Mouse (Mus musculus) limb, embryonic 12.5 days (tissue): ENCODE measurements around the gene Gna12. TPM values are rescaled to one million over a fixed set of nuclear protein-coding genes. Genes with fewer than 3 reads are reported as not detected.

Source experiments
- ATAC-seq: fragments of 200-750 bp; cut with Nextera tagmentation; 2 replicates; pipeline ENCODE4 v1.8.0; 2017; ENCODE audit warnings: low read depth, moderate TSS enrichment; ENCODE audit not compliant: insufficient number of reproducible peaks, insufficient read depth, low FRiP score, low TSS enrichment
- H3K27ac ChIP-seq: fragments of 300-500 bp; sonication (generic); 2 replicates; pipeline ENCODE4 v1.5.1; 2016; ENCODE audit warnings: mild to moderate bottlenecking, moderate library complexity
- H3K27me3 ChIP-seq: fragments of 300-500 bp; sonication (generic); 2 replicates; pipeline ENCODE4 v1.6.1; 2016; ENCODE audit warnings: mild to moderate bottlenecking, moderate library complexity
- H3K36me3 ChIP-seq: fragments of 300-500 bp; sonication (generic); 2 replicates; pipeline ENCODE4 v1.6.1; 2016; ENCODE audit warnings: mild to moderate bottlenecking, moderate library complexity
- H3K4me1 ChIP-seq: fragments of 300-500 bp; sonication (generic); replicated peaks from 2 replicates; pipeline ENCODE4 v1.6.1; 2016
- H3K4me2 ChIP-seq: fragments of 300-500 bp; sonication (generic); 2 replicates; pipeline ENCODE4 v1.6.1; 2016; ENCODE audit warnings: mild to moderate bottlenecking, moderate library complexity
- H3K4me3 ChIP-seq: fragments of 300-500 bp; sonication (generic); replicated peaks from 2 replicates; pipeline ENCODE4 v1.5.1; 2016; ENCODE audit warnings: mild to moderate bottlenecking
- H3K9ac ChIP-seq: fragments of 300-500 bp; sonication (generic); replicated peaks from 2 replicates; pipeline ENCODE4 v1.6.1; 2016; ENCODE audit warnings: mild to moderate bottlenecking, moderate library complexity
- H3K9me3 ChIP-seq: fragments of 300-500 bp; sonication (generic); 2 replicates; pipeline ENCODE4 v1.6.1; 2016; ENCODE audit warnings: mild to moderate bottlenecking, moderate library complexity
- WGBS: fragments of 180-500 bp; shearing (Covaris S2); methylation state at CpG from one replicate; pipeline ENCODE4 v1.1.7; 2016; 5-methylcytosine and 5-hydroxymethylcytosine counted together
- polyA plus RNA-seq: library from polyadenylated mRNA; unstranded; fragments of >200 nt; fragmentation: Nextera tagmentation; extraction: Ambion mirVana; gene quantifications from 2 replicates; pipeline ENCODE4 v1.2.1, GENCODE M21; 2016

The Gna12 gene
- polyA plus RNA-seq, 1 experiment from 2014 or later, result 49.7 TPM

DNA sequence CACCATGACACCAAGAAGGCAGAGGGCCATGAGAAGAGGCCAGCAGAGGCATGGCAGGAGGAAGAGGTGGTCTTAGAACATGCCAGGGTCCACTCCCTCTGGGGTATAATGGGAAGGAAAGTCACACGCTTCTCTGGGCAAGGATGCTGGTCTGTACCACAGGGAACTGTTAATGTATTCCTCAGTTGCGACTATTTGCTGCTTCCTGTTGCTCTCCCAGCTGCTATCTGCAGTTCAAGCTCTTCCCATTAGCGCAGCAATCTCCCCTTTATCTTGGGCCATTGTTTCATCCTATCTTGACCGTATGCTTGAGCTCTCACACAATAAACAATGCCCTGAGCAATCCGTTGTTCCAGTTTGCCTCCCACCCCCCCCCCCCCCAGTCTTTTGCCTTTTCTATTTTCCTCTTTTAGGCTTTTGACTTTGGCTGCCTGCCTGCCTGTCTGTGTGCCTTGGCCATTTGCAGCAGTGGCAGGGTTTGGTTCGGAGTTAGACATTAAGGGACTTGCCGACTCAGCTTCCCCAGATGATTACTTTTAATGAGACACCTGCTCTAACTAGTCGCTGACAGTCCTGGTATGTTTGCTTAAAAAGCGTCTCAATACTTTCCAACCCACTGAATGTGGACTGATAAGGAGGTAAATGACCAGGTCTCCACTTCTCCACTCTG, 15.0 kb downstream of the Gna12 start:
- H3K27ac ChIP-seq, result no peak overlapping the region
- 38% methylated on average over 9 of the region's 9 CpGs for WGBS
- no peak overlapping the region for H3K4me3 ChIP-seq
- H3K9me3 ChIP-seq, result no peaks in the 10 kb centered on the region
- no peak overlapping the region for H3K9ac ChIP-seq
- H3K4me2 ChIP-seq, result no peak overlapping the region
- peaks cover 54% of the 10 kb centered on the region for H3K4me1 ChIP-seq
- H3K36me3 ChIP-seq, result peaks cover 3% of the 10 kb centered on the region; the same call in 1 of the 2 replicates
- H3K27me3 ChIP-seq, result no peaks in the 10 kb centered on the region
- no peak for ATAC-seq

DNA sequence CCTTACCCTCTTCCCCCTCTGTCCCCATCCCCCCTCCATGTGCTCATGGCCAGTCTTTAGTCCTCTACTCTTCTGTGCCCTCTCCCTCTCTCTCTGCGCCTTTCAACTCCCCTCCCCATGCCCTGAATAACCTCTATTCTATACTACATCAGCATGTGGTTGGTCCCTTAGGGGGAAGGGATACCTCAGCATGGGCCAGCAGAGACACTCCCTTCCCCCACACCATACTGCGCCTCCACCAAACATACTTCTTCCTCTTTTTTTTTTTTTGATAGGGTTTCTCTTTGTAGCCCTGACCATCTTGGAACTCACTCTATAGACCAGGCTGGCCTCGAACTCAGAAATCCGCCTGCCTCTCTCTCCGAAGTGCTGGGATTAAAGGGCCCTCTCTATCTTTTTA, 15.8 kb downstream of the Gna12 start:
- no peak for ATAC-seq
- Histone ChIP-seq H3K4me2 (no peak overlapping the region), H3K9ac (no peak overlapping the region), H3K4me1 (peaks cover 50% of the 10 kb centered on the region), H3K4me3 (no peak overlapping the region), H3K27ac (no peak overlapping the region), H3K36me3 (peaks cover 3% of the 10 kb centered on the region; the same call in 1 of the 2 replicates), H3K9me3 (no peaks in the 10 kb centered on the region), H3K27me3 (no peaks in the 10 kb centered on the region)
- 80% methylated on average over 5 of the region's 5 CpGs for WGBS

DNA sequence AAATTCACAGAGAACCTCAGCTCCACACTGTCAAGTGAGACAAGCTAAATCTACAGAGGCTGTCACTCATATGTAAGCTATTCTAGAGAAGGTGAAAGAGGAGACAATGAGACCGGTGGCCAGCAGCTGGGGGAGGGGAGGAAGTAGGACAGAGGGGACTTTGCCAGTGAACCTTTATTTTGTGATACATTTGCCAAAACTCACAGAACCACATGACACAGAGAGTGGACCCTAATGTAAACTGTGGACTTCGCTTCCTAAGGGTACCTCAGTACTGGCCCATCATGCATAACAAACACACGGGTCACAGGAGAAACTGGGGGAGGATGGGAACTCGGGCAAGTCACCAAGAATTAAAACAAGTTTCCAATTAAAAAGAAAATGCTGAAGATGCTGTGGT, 17.5 kb downstream of the Gna12 start:
- WGBS, result 59% methylated on average over 4 of the region's 4 CpGs
- Histone ChIP-seq H3K4me3 (no peak overlapping the region), H3K27ac (0 out of 2 replicates have a peak overlapping the region, but pooled peaks have one; percentile 1), H3K36me3 (peaks cover 2% of the 10 kb centered on the region; the same call in 1 of the 2 replicates), H3K9ac (no peak overlapping the region), H3K9me3 (no peaks in the 10 kb centered on the region), H3K4me2 (no peak overlapping the region), H3K4me1 (peaks cover 42% of the 10 kb centered on the region), H3K27me3 (no peaks in the 10 kb centered on the region)
- ATAC-seq, result no peak

DNA sequence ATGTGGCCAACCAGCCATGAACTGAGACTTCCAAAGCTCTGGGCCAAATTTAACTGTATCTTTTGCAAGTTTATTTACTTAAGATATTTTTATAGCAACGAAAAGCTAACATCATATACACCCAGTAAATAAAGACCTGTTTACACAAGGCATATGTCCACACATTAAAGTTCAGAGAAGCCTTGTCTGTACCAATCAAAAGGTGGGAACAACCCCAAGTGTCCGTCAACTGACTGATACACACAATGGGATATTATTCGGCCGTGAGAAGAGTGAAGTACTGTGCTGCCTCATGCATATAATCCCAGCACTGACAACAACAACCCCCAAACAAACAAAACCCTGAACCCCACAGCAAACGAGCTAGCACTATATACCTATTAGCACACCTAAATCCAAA, 18.2 kb downstream of the Gna12 start:
- Histone ChIP-seq H3K4me3 (no peak overlapping the region), H3K4me2 (no peak overlapping the region), H3K36me3 (no peaks in the 10 kb centered on the region), H3K27me3 (no peaks in the 10 kb centered on the region), H3K9ac (no peak overlapping the region), H3K4me1 (peaks cover 42% of the 10 kb centered on the region), H3K9me3 (no peaks in the 10 kb centered on the region), H3K27ac (no peak overlapping the region)
- WGBS, result 75% methylated on average over 5 of the region's 5 CpGs
- no peak for ATAC-seq

DNA sequence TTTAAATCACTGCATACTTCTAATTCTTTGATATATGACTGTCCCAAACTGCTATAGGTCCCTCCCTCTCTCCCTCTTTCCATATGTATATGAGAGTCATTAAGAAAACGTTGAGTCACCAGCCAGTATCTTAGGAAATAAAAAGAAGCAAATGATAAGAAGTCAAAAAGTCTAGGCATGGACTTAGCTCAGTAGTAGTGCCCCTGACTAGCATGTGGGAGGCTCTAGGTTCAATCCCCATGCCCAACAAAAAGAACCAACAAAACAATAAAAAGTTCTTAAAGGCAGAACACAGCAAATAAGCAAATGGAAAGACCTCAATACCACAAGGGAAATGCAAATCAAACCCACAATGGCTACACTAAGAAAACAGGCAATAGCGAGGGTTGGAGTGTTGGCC, 18.8 kb downstream of the Gna12 start:
- Histone ChIP-seq H3K4me1 (peaks cover 42% of the 10 kb centered on the region), H3K9me3 (no peaks in the 10 kb centered on the region), H3K36me3 (no peaks in the 10 kb centered on the region), H3K27me3 (no peaks in the 10 kb centered on the region), H3K9ac (no peak overlapping the region), H3K4me3 (no peak overlapping the region), H3K4me2 (no peak overlapping the region), H3K27ac (no peak overlapping the region)
- 68% methylated on average over 2 of the region's 2 CpGs for WGBS
- ATAC-seq, result no peak

DNA sequence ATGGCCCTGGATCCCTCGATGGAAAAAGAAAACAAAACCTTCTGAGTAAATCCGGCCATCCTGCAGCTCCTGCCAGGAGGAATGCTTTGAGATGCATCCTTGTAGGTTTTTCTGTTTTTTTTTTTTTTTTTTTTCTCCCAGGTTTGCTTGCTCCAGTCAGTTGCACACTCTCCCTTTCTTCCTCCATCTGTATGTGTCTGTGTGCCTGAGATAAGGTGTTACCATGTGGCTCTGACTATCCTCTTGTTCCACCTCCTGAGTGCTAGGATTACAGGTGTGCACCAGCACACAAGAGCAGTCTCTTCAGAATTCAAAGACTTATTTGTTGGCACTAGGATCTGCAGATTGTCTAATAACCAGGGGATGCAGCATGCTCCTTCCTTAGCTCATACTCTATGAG, 23.3 kb downstream of the Gna12 start:
- H3K4me1 ChIP-seq, result peaks cover 10% of the 10 kb centered on the region
- H3K27me3 ChIP-seq, result no peaks in the 10 kb centered on the region
- no peak overlapping the region for H3K27ac ChIP-seq
- H3K36me3 ChIP-seq, result no peaks in the 10 kb centered on the region
- H3K9me3 ChIP-seq, result no peaks in the 10 kb centered on the region
- no peak for ATAC-seq
- H3K9ac ChIP-seq, result no peak overlapping the region
- no peak overlapping the region for H3K4me2 ChIP-seq
- 69% methylated on average over 2 of the region's 2 CpGs for WGBS
- H3K4me3 ChIP-seq, result no peak overlapping the region

DNA sequence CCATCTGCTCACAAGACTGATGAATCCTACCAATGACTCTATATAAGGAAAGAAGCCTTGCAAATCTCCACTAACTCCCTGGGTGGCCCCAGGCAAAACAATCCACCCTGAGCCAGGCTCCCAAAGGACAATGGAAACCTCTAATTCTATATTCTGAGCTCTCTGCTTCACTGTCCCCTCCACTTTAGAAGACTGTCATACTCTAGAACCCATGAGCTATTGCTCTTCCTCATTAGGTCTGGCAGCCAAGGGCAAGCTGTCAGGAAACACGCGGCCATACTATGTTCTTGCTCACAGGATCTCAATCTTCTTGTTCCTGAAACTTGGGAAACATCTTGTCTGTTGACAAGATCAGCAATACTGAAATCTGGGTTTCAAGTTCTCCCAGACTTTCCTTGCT, 24.0 kb downstream of the Gna12 start:
- Histone ChIP-seq H3K36me3 (no peaks in the 10 kb centered on the region), H3K4me3 (no peak overlapping the region), H3K9ac (no peak overlapping the region), H3K27me3 (no peaks in the 10 kb centered on the region), H3K4me1 (peaks cover 6% of the 10 kb centered on the region), H3K27ac (no peak overlapping the region), H3K4me2 (no peak overlapping the region), H3K9me3 (no peaks in the 10 kb centered on the region)
- WGBS, result 81% methylated on average over 2 of the region's 2 CpGs
- no peak for ATAC-seq

DNA sequence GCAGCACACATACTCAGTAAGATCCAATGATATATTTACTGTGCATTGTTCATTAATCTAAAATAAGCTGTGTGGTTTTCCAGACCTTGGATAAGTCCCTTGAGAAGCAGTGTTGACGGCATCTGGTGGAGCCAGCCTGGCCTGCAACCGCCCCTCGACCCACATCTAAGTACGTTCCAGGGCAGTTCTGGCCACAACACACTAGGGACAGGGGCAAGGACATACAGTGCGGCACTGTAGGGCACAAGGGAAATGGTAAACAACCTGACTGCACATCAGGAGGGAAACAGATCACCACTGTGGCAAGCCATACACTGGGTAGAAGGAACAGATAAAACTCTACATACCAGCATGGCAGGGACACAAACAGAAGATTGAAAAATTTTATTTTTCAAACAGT, 28.4 kb downstream of the Gna12 start:
- no peaks in the 10 kb centered on the region for H3K27me3 ChIP-seq
- no peaks in the 10 kb centered on the region for H3K36me3 ChIP-seq
- no peak overlapping the region for H3K4me2 ChIP-seq
- H3K4me1 ChIP-seq, result peaks cover 20% of the 10 kb centered on the region
- no peak overlapping the region for H3K27ac ChIP-seq
- H3K9me3 ChIP-seq, result no peaks in the 10 kb centered on the region
- 84% methylated on average over 5 of the region's 5 CpGs for WGBS
- H3K9ac ChIP-seq, result no peak overlapping the region
- H3K4me3 ChIP-seq, result no peak overlapping the region
- ATAC-seq, result no peak

DNA sequence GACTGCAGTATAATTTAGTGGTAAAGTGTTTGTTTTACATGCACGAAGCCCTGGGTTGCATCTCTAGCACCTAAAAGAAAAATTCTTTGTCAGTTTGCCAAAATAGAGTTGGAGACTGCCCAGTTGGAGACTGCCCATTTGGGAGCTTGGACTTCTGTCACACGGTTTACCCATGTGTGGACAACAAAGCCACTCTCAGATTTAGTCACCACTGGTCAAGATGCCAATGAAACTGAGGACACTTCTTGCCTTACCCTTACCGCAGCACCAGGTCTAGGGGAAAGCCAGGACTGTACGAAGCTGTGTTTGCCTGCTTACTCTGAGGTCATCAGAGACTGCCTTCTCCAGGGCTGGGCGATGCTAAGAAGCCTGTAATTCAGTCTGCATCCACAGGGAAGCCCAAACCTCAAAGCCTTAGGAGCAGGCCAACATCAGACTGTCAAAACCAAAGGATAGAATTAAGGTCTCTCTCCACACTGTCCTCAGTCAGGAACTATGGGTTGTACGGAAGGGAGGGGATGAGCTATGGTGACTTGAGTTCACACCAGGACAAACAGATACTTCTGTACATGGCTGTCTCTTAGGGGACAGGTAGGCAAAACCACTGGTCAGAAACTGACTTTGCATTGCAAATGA, 29.8 kb downstream of the Gna12 start:
- Histone ChIP-seq H3K9ac (no peak overlapping the region), H3K4me1 (peaks cover 17% of the 10 kb centered on the region), H3K9me3 (no peaks in the 10 kb centered on the region), H3K4me3 (no peak overlapping the region), H3K36me3 (no peaks in the 10 kb centered on the region), H3K27ac (no peak overlapping the region), H3K27me3 (no peaks in the 10 kb centered on the region), H3K4me2 (no peak overlapping the region)
- WGBS, result 88% methylated on average over 6 of the region's 6 CpGs
- no peak for ATAC-seq

DNA sequence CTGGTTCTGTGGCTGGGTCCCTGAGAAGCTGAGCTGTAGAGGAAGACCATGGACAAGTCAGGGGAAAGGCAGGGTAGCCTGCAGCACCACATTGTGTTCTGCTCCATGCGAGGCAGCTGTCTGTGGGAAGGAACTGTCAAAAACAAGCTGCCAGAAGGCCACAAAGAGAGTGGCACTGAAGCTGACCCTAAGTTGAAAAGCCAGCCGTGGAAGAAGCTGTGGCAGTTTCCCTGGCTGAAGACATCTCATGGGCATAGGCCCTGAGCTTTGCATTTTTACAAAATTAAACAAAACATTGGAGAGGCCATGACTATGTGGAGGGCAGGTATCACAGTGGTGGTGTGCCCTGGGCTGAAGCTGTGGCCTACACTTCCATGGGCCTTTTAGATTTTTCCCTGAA, 31.0 kb downstream of the Gna12 start:
- ATAC-seq, result no peak
- peak overlapping the region; percentile 66; the same call in 1 of the 2 replicates for H3K27ac ChIP-seq
- H3K27me3 ChIP-seq, result no peaks in the 10 kb centered on the region
- H3K9ac ChIP-seq, result 0 out of 2 replicates have a peak overlapping the region, but pooled peaks have one; percentile 8
- peaks cover 28% of the 10 kb centered on the region for H3K4me1 ChIP-seq
- H3K9me3 ChIP-seq, result no peaks in the 10 kb centered on the region
- H3K36me3 ChIP-seq, result no peaks in the 10 kb centered on the region
- 71% methylated on average over 2 of the region's 2 CpGs for WGBS
- no peak overlapping the region for H3K4me2 ChIP-seq
- H3K4me3 ChIP-seq, result no peak overlapping the region

DNA sequence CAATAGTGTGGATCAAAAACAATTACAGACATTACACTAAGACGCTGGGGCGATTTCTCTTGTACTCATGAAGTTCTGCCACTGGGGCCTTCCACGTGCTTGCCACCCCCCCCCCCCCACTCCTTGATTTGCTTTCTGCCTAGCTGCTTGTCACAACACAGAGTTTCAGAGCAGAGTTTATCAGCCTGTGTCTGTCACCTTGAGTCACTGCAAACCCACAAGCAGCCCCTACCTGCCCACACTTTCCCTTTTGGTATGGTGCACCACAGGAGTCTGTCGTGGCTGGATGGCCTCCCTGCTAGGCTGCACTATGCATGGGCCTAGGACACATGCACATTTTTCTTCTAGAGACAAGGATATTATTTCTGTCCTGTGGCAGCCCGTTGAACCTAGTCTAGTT, 31.5 kb downstream of the Gna12 start:
- Histone ChIP-seq H3K4me1 (peaks cover 32% of the 10 kb centered on the region), H3K36me3 (no peaks in the 10 kb centered on the region), H3K27me3 (no peaks in the 10 kb centered on the region), H3K27ac (peak overlapping the region; percentile 66; the same call in 1 of the 2 replicates), H3K9ac (0 out of 2 replicates have a peak overlapping the region, but pooled peaks have one; percentile 8), H3K4me3 (no peak overlapping the region), H3K9me3 (no peaks in the 10 kb centered on the region), H3K4me2 (no peak overlapping the region)
- WGBS, result 64% methylated on average over 5 of the region's 5 CpGs
- ATAC-seq, result no peak

DNA sequence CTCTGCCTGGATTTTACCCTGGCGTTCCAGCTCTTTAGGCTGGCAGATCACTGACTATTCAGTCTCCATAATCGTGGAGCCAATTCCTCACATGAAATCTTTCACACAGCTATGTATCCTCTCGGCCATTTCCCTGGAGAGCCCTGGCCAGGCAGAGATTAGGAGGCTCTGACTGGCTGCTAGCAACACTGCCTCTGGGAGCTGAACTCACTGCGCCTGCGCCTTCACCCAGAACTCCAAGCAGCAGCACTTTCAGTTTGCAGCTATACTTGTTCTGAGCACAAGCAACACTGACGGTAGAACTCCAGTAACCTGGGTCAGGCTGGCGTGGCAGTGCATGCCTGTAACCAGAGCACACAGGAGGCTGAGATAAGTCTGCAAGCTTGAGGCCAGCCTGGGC, 32.1 kb downstream of the Gna12 start:
- WGBS, result 75% methylated on average over 7 of the region's 7 CpGs
- H3K36me3 ChIP-seq, result no peaks in the 10 kb centered on the region
- peaks cover 35% of the 10 kb centered on the region for H3K4me1 ChIP-seq
- H3K27me3 ChIP-seq, result no peaks in the 10 kb centered on the region
- no peak overlapping the region for H3K4me2 ChIP-seq
- no peak overlapping the region for H3K9ac ChIP-seq
- no peak for ATAC-seq
- H3K27ac ChIP-seq, result peak overlapping the region; percentile 82
- no peaks in the 10 kb centered on the region for H3K9me3 ChIP-seq
- no peak overlapping the region for H3K4me3 ChIP-seq
